Mouse (Mus musculus) lung, adult 2 months (tissue): Measurements from ENCODE around the gene Gucy1a1. TPM values are rescaled to one million over a fixed set of nuclear protein-coding genes. Genes with fewer than 3 reads are reported as not detected.
"Not testable (repeated sequence)": the region's sequence is repeated elsewhere in the genome, so short reads cannot be mapped to it uniquely, and the experiment has no call there.

Experiments
- DNase-seq: peaks from one replicate; pipeline ENCODE4 v3.0.0; 2022
- H3K4me1 ChIP-seq: fragments of 200-500 bp; 2 replicates; pipeline ENCODE4 v1.6.1; 2011; ENCODE audit warnings: low read length; ENCODE audit not compliant: control insufficient read depth, insufficient read depth
- H3K4me3 ChIP-seq: fragments of 200-500 bp; replicated peaks from 2 replicates; pipeline ENCODE3; 2011; ENCODE audit warnings: low read depth, mild to moderate bottlenecking, control low read depth, low read length; ENCODE audit errors: extremely low read depth
- CTCF ChIP-seq: fragments of 200-500 bp; IDR thresholded peaks from 2 replicates; pipeline ENCODE4 v1.5.1; 2011; ENCODE audit warnings: mild to moderate bottlenecking, low read length, control low read depth; ENCODE audit not compliant: insufficient read depth
- POLR2A ChIP-seq: fragments of 200-500 bp; IDR thresholded peaks from 2 replicates; pipeline ENCODE4 v1.6.1; 2011; ENCODE audit warnings: low read depth, mild to moderate bottlenecking, control low read depth, low read length, borderline replicate concordance; ENCODE audit errors: extremely low read depth
- WGBS: fragments of 180-500 bp; shearing (Covaris S2); methylation state at CpG from one replicate; pipeline ENCODE4 v1.1.7; 2018; 5-methylcytosine and 5-hydroxymethylcytosine counted together
- polyA plus RNA-seq: library from polyadenylated mRNA; depleted of rRNA; stranded (reverse); fragments of >200 nt; gene quantifications from 2 replicates; pipeline ENCODE4 v1.2.3, GENCODE M21; 2012; rRNA removed

Gene Gucy1a1
- 52.2 and 81.5 TPM in 2 replicates for polyA plus RNA-seq

- 2% methylated on average over 36 of the region's 36 CpGs for WGBS
These were observed at the start of gene Gucy1a1 for GRCm38 (mm10) chr3:82145126-82145901. Gucy1a1 (minus strand) TSS chr3:82145789.

GRCm38 (mm10) chr3:82191559-82192245, 46.1 kb upstream of the Gucy1a1 start:
- H3K4me1 ChIP-seq: no peaks in the 10 kb centered on the region
- WGBS: 56% methylated on average over 1 of the region's 1 CpGs
- DNase-seq: no peak
- H3K4me3 ChIP-seq: no peak overlapping the region
- TF ChIP-seq POLR2A (no peak), CTCF (no peak)

More at GRCm38 (mm10) chr3:82145126-82145901, at the start of gene Gucy1a1:
- peak within 1 kb of the TSS; percentile 77 for H3K4me3 ChIP-seq
- DNase-seq: peak; percentile 27
- no peaks in the 10 kb centered on the region for H3K4me1 ChIP-seq
- TF ChIP-seq CTCF: no peak
- TF ChIP-seq POLR2A: peak; percentile 86; the same call in 1 of the 2 replicates

GRCm38 (mm10) chr3:82185626-82186025, 40.0 kb upstream of the Gucy1a1 start:
- DNase-seq: no peak
- H3K4me3 ChIP-seq: no peak overlapping the region
- no peak for TF ChIP-seq CTCF
- TF ChIP-seq POLR2A: no peak
- H3K4me1 ChIP-seq: no peaks in the 10 kb centered on the region
- 59% methylated on average over 9 of the region's 9 CpGs for WGBS

GRCm38 (mm10) chr3:82181500-82181899, 35.9 kb upstream of the Gucy1a1 start:
- DNase-seq: no peak
- Histone ChIP-seq H3K4me1 (no peaks in the 10 kb centered on the region), H3K4me3 (no peak overlapping the region)
- TF ChIP-seq CTCF (no peak), POLR2A (no peak)

GRCm38 (mm10) chr3:82180253-82180652, 34.7 kb upstream of the Gucy1a1 start:
- 50% methylated on average over 3 of the region's 3 CpGs for WGBS
- no peak for TF ChIP-seq CTCF
- TF ChIP-seq POLR2A: no peak
- no peak for DNase-seq
- H3K4me3 ChIP-seq: no peak overlapping the region
- H3K4me1 ChIP-seq: no peaks in the 10 kb centered on the region

GRCm38 (mm10) chr3:82175501-82175900, 29.9 kb upstream of the Gucy1a1 start:
- Histone ChIP-seq H3K4me1 (no peaks in the 10 kb centered on the region), H3K4me3 (no peak overlapping the region)
- DNase-seq: no peak
- 50% methylated on average over 1 of the region's 1 CpGs for WGBS
- TF ChIP-seq CTCF (no peak), POLR2A (no peak)

- Histone ChIP-seq H3K4me3 (no peak overlapping the region), H3K4me1 (no peaks in the 10 kb centered on the region)
- 49% methylated on average over 2 of the region's 2 CpGs for WGBS
- no peak for DNase-seq
- TF ChIP-seq CTCF: no peak
- no peak for TF ChIP-seq POLR2A
These were observed 21.5 kb upstream of the Gucy1a1 start for GRCm38 (mm10) chr3:82167064-82167463.

- 83% methylated on average over 2 of the region's 2 CpGs for WGBS
- no peak for TF ChIP-seq POLR2A
- no peak for TF ChIP-seq CTCF
- Histone ChIP-seq H3K4me1 (no peaks in the 10 kb centered on the region), H3K4me3 (no peak overlapping the region)
- DNase-seq: no peak
These were observed 20.3 kb upstream of the Gucy1a1 start for GRCm38 (mm10) chr3:82165937-82166336.

GRCm38 (mm10) chr3:82162992-82163391, 17.4 kb upstream of the Gucy1a1 start:
- WGBS: 97% methylated on average over 1 of the region's 1 CpGs
- H3K4me3 ChIP-seq, H3K4me1 ChIP-seq, DNase-seq: not testable (repeated sequence)

GRCm38 (mm10) chr3:82145978-82146377, 389 bp upstream of the Gucy1a1 start:
- Histone ChIP-seq H3K4me1 (no peaks in the 10 kb centered on the region), H3K4me3 (no peak overlapping the region)
- DNase-seq: no peak
- TF ChIP-seq POLR2A (no peak), CTCF (no peak)
